Mouse (Mus musculus) urinary bladder, postnatal 25 days (tissue): ENCODE measurements around the gene Slc39a1.

Source experiments
- DNase-seq: peaks from one replicate; pipeline ENCODE4 v3.0.0; 2022; ENCODE audit warnings: low spot score

The Slc39a1 gene

GRCm38 (mm10) chr3:90247960-90248745 lies at the start of gene Slc39a1:
Gene Slc39a1 (plus strand): TSS chr3:90248172.
- peak; percentile 85 for DNase-seq

GRCm38 (mm10) chr3:90202884-90203283 lies 45.1 kb upstream of the Slc39a1 start:
- no peak for DNase-seq

- DNase-seq = no peak
Observed at GRCm38 (mm10) chr3:90203619-90204018, 44.4 kb upstream of the Slc39a1 start.

GRCm38 (mm10) chr3:90204582-90204981 lies 43.4 kb upstream of the Slc39a1 start:
- no peak for DNase-seq

GRCm38 (mm10) chr3:90208662-90209061 lies 39.3 kb upstream of the Slc39a1 start:
- no peak for DNase-seq

- DNase-seq = no peak
Observed at GRCm38 (mm10) chr3:90209908-90210566, 37.9 kb upstream of the Slc39a1 start.

- no peak for DNase-seq
Observed at GRCm38 (mm10) chr3:90211475-90212398, 36.2 kb upstream of the Slc39a1 start.

- DNase-seq = no peak
Observed at GRCm38 (mm10) chr3:90212723-90213122, 35.2 kb upstream of the Slc39a1 start.

GRCm38 (mm10) chr3:90213377-90213866 lies 34.5 kb upstream of the Slc39a1 start, which contains the start of the genes Rps27 and Rab13:
Gene Rps27 (minus strand): TSS chr3:90213651.
Gene Rab13 (plus strand): TSS chr3:90213695.
- peak; percentile 74 for DNase-seq

GRCm38 (mm10) chr3:90213956-90214684 lies 33.9 kb upstream of the Slc39a1 start:
- no peak for DNase-seq

GRCm38 (mm10) chr3:90215825-90216380 lies 32.1 kb upstream of the Slc39a1 start:
- no peak for DNase-seq

- DNase-seq = no peak
Observed at GRCm38 (mm10) chr3:90220088-90220487, 27.9 kb upstream of the Slc39a1 start.

- DNase-seq = peak; percentile 67
Observed at GRCm38 (mm10) chr3:90220531-90220951, 27.4 kb upstream of the Slc39a1 start.

- no peak for DNase-seq
Observed at GRCm38 (mm10) chr3:90221123-90221522, 26.8 kb upstream of the Slc39a1 start.

GRCm38 (mm10) chr3:90222455-90222854 lies 25.5 kb upstream of the Slc39a1 start:
- no peak for DNase-seq

GRCm38 (mm10) chr3:90222941-90223340 lies 25.0 kb upstream of the Slc39a1 start:
- DNase-seq = no peak

- no peak for DNase-seq
Observed at GRCm38 (mm10) chr3:90224331-90224730, 23.6 kb upstream of the Slc39a1 start.

GRCm38 (mm10) chr3:90231075-90231474 lies 16.9 kb upstream of the Slc39a1 start:
- DNase-seq = no peak

- peak; percentile 83 for DNase-seq
Observed at GRCm38 (mm10) chr3:90231507-90232333, 16.3 kb upstream of the Slc39a1 start, which contains the start of gene Jtb. Gene Jtb (plus strand): TSS chr3:90231597.

- DNase-seq = no peak
Observed at GRCm38 (mm10) chr3:90241251-90241650, 6.7 kb upstream of the Slc39a1 start.
